Mouse (Mus musculus) embryo, embryonic 11.5 days (tissue): ENCODE results near the gene Slc35b3.

ENCODE experiments used
- DNase-seq: peaks from one replicate; pipeline ENCODE4 v3.0.0-alpha.2; 2012; ENCODE audit warnings: low read depth, low spot score

Gene Slc35b3

DNA sequence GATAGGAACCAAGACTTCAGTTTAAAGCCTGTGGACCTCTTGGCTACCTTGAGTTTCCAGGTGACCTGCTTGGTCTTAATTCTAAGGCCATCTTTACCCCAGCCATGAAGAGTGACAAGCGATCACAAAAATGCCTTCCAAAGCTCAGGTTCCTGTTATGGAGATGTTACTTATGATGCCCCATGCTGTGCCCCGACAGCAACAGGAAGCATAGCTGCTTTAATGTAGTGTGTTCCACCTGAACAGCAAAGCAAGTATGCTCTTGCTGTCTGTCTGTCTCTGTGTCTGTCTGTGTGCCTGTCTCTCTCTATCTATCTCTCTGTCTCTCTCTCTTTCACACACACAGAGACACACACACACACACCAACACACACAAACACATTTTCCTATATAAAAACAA is 22.2 kb downstream of the Slc35b3 start:
- DNase-seq = no peak

DNA sequence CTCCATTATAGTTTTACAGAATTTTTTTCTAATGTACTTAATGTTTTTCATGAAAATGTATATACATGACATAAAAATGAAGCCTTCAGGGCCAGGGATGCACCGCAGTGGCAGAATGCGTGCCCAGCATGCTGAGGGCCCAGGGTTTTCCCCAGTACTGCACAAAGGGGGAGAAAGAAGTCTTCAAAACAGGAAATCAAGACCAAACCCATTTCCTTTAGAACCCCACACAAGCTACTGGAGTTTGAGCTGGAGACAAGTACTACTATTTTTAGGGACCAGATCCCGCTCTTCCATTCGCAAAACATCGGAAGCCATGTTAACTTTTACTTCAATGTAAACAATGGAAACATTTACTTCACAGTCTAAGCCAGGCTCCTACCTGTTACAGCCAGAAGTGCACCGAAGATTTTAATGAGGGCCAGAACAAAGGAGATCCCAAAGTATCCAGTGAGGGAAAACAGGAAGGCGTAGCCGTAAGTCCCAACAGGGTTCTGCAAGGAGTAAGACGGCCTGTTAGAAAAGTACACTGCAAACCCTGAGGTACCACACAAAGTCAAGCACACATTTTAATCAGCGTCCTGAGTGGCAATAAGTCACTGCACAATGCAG is 23.7 kb downstream of the Slc35b3 start:
- no peak for DNase-seq

DNA sequence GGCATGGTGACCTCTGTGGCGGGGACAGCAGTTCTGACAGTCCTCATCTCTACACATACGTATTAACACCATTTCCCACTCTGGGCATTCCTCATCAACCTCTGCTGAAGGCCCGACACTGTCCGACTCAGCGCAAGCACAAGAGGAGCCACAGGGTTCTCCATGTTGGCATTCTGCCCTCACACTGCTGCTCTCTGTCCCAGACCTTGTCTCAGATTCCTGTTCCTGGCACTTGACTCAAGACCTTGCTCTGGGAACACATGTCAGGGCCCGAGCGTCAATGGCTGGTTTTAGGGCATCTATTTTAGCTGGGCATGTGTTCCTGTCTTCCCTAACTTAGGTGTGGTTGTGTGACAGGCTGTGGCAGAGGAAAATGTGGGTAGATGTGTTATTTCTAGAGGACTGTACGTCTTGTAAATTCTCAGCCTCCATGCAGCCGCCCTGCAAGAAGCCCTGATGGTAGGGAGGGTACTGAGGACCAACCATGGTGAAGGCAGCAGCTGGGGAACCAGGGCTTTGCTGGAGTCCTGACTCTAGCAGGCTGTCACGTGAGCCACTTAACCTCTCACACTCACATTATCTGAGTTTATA is 24.7 kb downstream of the Slc35b3 start:
- DNase-seq = no peak

DNA sequence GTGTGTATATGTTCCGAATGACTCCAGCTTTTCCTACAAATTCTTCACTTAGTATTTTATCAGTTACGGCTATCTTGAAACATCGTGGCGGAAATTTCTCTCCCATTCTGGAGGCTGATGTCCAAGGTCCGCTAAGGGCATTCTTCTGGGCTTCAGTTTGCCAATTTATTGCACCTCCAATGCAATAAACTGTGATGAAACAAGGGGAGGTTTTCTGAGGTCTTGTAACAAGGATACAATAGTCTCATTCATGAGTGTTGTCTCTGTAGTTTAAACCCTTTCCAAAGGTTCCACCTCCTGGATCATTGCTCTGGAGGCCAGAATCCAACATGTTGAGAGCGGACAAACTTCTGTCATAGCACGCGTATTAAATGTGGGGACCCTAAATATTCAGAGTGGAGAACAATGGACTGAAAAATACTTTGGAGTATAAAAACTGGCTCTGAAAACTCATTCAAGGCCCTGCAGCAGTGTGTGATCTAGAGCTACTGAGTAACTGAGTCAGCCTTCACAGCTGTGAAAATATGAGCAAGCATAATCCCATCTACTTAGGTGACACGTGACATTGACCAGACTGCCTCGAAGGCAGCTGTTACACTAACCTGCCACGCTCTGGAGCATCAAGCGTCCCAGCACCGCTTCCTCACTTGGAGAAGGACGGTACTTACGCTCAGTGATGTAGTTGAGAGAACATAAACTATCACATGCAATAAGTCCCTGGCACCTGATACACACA is 30.7 kb downstream of the Slc35b3 start:
- no peak for DNase-seq

DNA sequence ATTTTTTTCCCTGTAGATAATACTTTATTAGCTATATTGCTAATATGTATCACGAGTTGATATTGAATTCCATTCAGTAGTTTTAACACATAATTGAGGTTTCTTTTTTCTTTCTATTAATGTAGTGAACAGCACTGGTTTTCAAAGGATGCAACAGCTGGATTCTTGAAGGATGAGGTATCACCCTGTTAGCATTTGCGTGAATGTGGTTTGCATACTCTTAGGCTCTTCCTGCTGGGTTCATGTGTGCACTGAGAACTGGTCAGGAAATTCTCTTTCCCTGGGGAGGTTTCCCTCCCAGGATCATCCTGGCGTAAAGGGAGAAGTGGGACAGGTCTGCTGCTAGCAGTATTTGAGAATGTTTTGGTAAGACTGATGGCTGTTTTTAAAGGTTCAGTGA is 38.0 kb downstream of the Slc35b3 start:
- no peak for DNase-seq

DNA sequence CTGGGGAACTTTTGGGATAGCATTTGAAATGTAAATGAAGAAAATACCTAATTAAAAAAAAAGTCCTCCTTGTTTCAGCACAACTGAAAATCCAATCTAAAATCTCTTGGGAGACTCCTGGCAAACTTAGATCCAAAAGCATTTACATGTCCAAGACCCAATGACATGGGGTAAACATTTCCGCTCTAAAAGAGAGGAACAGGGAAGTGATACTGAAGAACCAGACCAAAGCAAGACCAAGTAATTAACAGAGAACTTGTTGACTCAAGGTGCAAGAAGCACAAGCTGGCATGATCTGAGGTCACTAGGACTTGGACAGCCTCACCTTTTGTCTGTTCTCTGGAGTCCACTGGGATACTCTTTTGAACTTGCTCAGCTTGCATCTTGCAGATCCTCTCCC is 39.4 kb downstream of the Slc35b3 start:
- DNase-seq = no peak

DNA sequence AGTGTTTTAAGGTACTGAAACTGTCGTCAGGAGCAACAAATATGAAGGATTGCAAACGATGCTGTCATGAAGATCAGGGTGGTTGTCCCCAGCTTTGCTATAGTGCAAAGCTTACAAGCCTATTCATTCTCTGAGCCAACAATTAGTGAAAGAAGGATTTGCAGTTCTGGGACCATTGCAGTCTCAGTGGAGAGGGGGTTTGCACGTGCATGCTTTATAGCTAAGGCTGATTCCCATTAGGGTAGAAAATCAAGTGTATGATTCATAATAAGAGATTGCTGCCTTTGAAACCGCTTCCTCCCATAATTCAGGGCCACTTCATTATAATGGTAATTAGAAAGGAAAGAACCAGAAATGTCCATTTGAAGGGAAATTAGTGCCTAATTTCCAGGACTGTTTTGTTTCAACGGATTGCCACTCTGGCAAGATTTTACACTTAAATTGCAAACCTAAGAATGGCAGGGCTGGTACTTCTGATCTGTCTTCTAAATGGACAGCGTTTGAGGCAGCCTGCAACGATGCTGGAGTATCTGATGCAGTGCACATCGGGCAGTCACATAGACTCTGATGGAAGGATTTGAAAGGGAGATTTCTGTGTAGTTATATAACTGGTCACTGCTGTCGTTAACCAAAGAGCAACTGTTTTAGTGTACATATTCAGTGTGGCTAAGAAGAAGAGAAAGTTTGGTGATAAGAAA is 42.3 kb downstream of the Slc35b3 start:
- DNase-seq = no peak

DNA sequence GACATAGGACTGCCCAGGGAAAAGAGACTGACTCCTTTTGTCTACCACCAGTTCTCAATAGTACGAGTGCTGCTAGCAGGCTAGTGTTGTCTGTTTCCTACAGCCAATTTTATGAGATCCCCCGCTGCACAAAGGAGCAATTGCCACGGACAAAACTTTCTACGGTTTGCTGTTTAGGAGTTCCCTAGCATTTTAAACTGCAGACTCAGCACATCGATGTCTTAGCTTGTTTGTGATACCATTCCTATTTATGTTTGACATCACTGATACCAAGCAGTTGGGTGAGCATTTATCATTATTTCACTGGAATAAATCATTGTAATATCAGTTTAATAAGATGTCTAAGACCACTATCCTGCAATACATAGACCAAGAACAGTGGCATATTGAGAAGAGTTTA is 43.1 kb downstream of the Slc35b3 start:
- no peak for DNase-seq

DNA sequence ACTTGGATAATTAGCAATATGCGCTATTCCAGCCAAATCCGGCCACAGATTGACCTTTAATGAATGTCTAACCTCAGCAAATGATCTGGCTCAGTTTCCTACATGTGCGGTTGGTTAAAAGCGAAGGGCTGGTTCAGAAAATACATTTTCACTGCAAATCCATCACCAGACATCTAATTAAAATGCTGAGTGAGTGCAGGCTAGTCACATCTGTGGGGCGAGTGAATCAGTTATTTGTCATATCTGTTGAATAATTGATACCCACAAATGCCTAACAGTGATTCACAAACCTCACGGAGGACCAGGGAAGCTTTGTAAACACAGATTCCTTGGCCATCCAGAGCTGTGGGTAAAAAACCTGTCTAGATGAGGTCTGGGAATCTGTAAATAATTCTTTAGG is 45.9 kb downstream of the Slc35b3 start:
- no peak for DNase-seq

DNA sequence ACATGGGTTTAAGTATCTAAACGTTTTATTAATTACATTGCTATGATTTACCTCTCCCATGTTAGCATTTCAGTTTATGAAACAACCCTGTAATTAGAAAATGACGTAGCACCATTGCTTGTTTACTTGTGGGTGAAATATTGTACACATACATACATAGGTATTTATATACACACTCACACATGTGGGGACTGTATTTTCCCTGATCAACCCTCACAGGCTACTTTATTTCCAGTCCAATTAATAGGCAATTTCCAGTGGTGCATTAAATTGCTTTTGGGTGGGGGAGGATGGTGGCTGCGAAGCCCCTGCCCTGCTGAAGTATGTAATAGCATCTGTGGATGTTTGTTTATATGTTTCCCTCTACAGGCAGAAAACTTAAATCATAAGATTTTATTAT is 68.3 kb downstream of the Slc35b3 start:
- DNase-seq = no peak
